Mouse (Mus musculus) cerebellum, postnatal 14 days (tissue): ENCODE data around the gene Stxbp5l.
"Not testable (repeated sequence)": the region's sequence is repeated elsewhere in the genome, so short reads cannot be mapped to it uniquely, and the experiment has no call there.

Experiments
- DNase-seq, 2 experiments: peaks; one replicate each; pipeline ENCODE4 v3.0.0; 2021; ENCODE audit warnings: mixed read lengths in 2 of 2

The Stxbp5l gene

DNA sequence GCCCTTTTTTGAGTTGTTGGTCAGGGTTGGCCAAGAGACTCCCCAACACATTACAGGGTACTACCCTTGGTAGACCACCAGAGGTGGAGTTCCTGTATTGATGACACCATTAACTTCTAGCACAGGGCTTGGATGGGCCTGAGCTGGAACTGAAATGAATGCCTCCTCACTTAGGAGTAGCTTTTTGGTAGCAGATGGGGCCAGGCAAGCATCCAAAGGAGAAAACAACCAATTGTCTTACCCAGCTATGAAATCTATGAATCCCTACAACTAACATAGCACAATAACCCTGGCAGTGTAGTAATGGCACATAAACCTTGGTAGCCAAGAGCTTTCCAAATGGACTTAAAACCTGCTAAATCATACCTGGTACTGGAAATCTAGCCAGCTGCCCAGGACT lies 111.1 kb downstream of the Stxbp5l start:
- peak in 1 of 2 experiments; percentile 47 for DNase-seq

DNA sequence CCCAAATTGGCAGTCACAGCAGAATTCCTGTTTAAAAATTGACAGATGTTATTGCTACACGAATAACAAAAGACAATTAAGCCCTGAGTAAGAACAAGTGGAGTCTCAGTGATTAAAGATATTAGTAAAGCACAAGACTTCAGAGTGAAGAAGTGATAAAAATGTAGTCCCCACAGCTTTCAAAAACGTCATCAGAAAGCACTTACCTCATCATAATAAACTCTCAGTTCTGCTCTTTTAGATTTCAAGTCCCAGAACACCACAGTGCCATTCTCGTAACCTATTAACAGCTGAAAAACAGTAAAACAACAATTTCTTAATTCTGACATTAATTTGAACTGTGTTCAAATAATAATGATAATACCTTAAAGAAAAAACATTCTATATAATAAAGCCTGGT lies 123.1 kb downstream of the Stxbp5l start:
- DNase-seq = no peak

DNA sequence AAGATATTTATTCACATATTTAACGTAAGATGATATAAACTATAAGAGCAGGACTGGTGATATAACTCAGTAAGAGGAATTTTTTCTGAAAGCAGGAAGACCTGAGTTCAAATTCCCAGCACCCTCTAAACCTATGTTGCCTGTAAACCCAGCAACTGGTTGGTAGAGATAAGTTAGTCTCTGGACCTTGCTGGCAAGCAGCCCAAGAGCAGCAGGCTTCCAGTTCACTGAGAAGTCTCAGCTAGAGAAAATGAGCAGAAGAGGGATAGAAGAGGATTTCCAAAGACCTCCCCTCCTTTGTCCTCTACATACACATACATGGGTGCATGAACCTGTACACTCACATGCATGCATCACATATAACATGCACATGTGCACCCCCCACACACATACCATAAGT lies 165.6 kb downstream of the Stxbp5l start:
- DNase-seq = peak; percentile 33 to 51

DNA sequence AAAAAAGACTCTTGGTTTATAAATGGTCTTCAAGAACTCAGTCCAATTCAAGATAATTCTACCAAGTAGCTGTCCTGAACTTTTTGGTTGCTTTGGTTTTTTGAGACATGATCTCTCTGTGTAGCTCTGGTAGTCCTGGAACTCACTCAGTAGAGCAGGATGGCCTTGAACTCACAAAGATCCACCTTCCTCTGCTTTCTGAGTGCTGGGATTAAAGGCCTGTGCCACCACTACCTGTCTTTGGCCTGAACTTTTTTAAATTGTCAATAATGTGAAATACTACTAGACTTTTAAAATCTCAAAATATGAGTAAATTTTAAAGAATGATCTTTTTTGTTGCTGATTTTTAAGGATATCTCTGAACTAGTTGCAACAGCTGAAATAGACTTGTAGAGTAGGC lies 176.0 kb downstream of the Stxbp5l start:
- no peak for DNase-seq

DNA sequence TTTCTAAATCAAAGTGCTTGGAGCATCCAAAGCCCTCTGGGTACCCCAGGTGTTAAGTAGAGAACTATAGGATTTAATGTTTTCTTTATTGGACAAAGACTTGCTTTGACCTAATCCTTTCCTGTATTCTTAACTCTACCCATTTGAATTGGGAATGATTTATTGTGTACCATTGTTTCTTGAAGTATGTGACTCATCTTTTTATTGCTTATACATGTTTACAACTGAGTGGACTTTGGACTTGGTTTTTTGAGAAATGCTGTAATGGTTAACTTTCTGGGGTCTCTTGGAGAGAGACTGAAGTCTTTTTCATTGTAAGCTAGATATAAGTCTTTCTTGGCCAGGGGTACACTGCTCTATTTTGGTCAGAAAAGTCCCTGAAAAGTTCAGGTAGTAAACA lies 190.6 kb downstream of the Stxbp5l start:
- DNase-seq = no peak

DNA sequence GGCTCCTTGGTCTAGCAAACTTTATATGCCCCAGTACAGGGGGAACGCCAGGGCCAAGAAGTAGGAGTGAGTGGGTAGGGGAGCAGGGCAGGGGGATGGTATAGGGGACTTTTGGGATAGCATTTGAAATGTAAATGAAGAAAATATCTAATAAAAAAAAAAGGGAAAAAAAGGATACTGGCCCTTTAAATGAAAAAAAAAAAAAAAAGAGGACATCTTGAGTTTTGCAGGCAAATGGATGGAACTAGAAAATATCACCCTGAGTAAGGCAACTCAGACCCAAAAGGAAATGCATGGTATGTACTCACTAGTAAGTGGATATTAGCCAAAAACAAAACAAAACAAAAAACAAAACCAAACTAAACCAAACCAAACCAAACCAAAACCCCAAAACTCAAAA lies 259.6 kb downstream of the Stxbp5l start:
- DNase-seq = not testable (repeated sequence)

DNA sequence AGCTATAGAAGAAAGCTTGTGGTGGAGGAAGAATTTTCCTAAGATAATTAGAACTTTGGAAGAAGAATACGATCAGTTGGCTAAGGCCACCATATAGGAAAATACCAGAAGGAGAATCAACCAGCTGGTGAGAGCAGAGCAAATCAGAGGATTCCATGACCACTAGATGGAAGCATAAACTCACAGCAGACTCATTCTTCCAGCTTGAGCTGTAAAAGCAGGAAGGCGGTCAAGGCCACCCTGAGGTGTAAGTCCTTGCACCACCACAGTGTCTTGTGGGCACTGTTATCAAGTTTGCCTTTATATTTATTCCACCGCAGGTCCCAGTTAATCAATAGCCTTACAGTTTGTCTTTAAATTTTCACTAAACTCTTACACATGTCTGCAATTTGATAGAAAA lies 275.5 kb downstream of the Stxbp5l start:
- DNase-seq = peak; percentile 72 to 78

DNA sequence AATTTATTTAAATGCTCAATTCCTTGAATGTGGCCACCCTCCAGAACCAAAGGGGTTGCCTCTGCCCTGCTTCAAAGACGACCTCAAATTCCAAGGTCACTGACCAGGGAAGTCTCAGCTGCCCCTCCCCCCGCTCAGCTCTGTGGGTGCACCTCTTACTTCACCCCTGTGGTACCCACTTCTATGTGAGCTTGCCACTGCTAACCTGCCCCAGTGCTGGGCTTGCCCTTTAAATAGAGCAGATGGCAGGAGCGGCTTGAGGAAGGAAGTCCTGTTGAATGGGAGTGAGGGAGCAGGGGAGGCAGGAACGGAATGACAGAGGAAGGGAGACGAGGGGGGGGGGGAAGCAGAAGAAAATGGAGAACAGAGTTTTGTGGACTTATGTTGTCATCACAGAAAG lies 276.0 kb downstream of the Stxbp5l start:
- peak; percentile 72 to 74 for DNase-seq

DNA sequence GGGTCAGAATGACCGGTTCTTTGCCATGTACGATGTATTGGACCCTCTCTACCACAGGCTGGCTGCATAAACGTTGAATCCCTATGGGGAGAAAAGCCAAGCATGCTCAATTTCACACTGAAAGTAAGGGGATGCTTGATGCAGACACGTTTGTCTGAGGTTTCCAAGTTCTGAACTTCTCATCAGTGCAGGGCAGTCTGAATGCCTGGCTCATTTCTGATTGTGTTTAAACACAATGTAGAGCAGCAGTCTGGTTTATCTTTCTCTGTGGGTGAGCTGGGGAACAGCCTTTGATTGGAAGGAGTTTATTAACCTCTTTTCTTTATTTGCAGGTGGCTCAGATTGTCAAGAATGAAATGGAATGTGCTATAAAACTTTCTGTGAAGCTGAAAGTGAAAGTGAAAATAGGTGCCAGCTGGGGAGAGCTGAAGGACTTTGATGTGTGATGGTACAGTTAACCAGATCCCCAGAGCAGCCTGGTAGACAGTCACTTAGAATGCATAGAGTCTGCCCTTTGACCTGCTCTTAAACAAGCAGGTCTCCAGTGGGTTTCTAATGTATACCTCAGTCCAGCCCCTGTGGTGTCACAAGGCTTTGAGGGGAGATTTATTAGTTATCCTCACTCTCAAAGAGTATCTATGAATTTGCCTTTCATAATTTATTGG lies 290.5 kb downstream of the Stxbp5l start:
- DNase-seq = no peak

DNA sequence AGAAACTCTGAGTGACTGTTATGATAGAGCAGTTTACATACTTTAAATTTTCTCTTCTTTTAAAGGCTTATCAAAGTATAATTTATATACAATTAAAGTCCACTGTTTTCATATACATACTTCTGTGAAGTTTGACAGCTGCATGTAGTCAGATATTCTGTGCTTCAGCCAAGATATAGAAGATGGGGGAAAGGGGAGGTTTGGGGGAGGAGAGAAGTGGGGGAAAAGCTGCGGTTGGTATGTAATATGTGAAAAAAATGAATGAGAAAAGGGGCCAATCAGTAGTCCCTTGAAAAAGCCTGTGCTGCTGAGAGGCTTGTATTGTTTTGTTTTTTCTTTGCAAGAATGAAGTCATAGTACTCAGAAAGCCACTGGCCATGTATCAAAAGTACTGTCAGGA lies 295.1 kb downstream of the Stxbp5l start:
- no peak for DNase-seq

DNA sequence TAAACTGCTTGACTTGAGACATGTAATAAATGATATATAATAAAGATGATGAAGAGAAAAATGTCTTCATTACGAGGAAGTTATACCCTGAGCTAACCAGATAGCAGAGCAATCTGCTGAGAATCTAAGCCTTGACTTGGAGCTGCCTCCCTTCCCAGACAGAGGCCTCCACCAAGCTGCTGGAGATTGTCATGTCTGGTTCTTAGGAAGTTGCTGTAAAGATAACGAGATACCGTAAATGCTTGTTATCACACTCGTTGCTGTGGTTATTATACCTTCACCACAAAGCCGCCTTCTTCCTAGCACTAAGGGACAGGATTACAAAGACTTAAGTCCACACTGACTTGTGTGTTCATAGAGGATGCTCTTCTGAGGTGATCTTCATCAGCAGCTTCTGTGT lies 312.4 kb downstream of the Stxbp5l start:
- no peak for DNase-seq
